Mouse (Mus musculus): Measurements from ENCODE around the gene Gm28168. TPM values are rescaled to one million over a fixed set of nuclear protein-coding genes. Genes with fewer than 3 reads are reported as not detected.
"Not testable (repeated sequence)": the region's sequence is repeated elsewhere in the genome, so short reads cannot be mapped to it uniquely, and the experiment has no call there.

Gene Gm28168
- not detected in 2 replicates for polyA plus RNA-seq (2015; fragmentation: Nextera tagmentation; extraction: Ambion mirVana)

- 65% methylated on average over 1 of the region's 1 CpGs for WGBS
- H3K4me1 ChIP-seq; H3K4me2 ChIP-seq (replicated peaks); H3K27me3 ChIP-seq; H3K36me3 ChIP-seq; H3K9me3 ChIP-seq; ATAC-seq (ENCODE audit: low FRiP score, low read depth); H3K4me3 ChIP-seq; H3K27ac ChIP-seq; H3K9ac ChIP-seq: not testable (repeated sequence)
These were observed at the start of gene Gm28168 for GRCm38 (mm10) chr1:117927715-117928114. Gene Gm28168, plus strand, starts transcription at chr1:117928015.

- ATAC-seq (ENCODE audit: low FRiP score, low read depth), result no peak
- Histone ChIP-seq H3K36me3 (no peaks in the 10 kb centered on the region), H3K4me1 (no peaks in the 10 kb centered on the region), H3K9me3 (peaks cover 7% of the 10 kb centered on the region), H3K4me3 (no peak within 1 kb of the TSS), H3K9ac (no peak within 1 kb of the TSS), H3K4me2 (replicated peaks) (no peak within 1 kb of the TSS), H3K27ac (no peak within 1 kb of the TSS), H3K27me3 (no peaks in the 10 kb centered on the region)
- 76% methylated on average over 4 of the region's 4 CpGs for WGBS
These were observed 37.8 kb downstream of the Gm28168 start, which contains the start of gene Gm7145 for GRCm38 (mm10) chr1:117965639-117966038. Gene Gm7145, plus strand, starts transcription at chr1:117965939.

Other genes starting within 250 kb of the Gm28168 start
- not detected in 2 replicates for gene Gm28363, start 230.9 kb upstream of the Gm28168 start, polyA plus RNA-seq (2015; fragmentation: Nextera tagmentation; extraction: Ambion mirVana)
- gene B020011L13Rik, start 146.9 kb upstream of the Gm28168 start, polyA plus RNA-seq (2015; fragmentation: Nextera tagmentation; extraction: Ambion mirVana), result not detected in 2 replicates
- not detected in 2 replicates for gene Gm28360, start 97.9 kb upstream of the Gm28168 start, polyA plus RNA-seq (2015; fragmentation: Nextera tagmentation; extraction: Ambion mirVana)
- gene Gm7145, start 37.9 kb downstream of the Gm28168 start, polyA plus RNA-seq (2015; fragmentation: Nextera tagmentation; extraction: Ambion mirVana), result not detected in 2 replicates
- 0.18 and 0.26 TPM in 2 replicates for gene Gm29106, start 248.5 kb downstream of the Gm28168 start, polyA plus RNA-seq (2015; fragmentation: Nextera tagmentation; extraction: Ambion mirVana)